Comparison of ENCODE assay signal across 8 mouse cellular contexts in genomic region chr3:145989576-145990081, GRCm38 (mm10). TPM values are rescaled to one million over a fixed set of nuclear protein-coding genes. Genes with fewer than 3 reads are reported as not detected.
A peak's percentile ranks its signal among the peaks of the same experiment; 100 is the strongest.
DNase-seq lines count a peak whose midpoint lies in the region; ATAC-seq lines count a peak whose summit lies in the region.

No protein-coding gene starts in this region.

- no peaks in the 10 kb centered on the region for H3K27me3 ChIP-seq in lung, embryonic 16.5 days (ENCODE audit: control insufficient read depth, insufficient read depth, low read depth, low read length)
- H3K27me3 ChIP-seq in embryonic facial prominence, embryonic 13.5 days = peaks cover 7% of the 10 kb centered on the region; the same call in 1 of the 2 replicates
- H3K27me3 ChIP-seq in limb, embryonic 12.5 days = peaks cover 23% of the 10 kb centered on the region
- no peaks in the 10 kb centered on the region for H3K27me3 ChIP-seq in splenic B cell, adult 2 months (ENCODE audit: control insufficient read depth, insufficient read depth, low read length, poor library complexity, severe bottlenecking)

- WGBS in lung, embryonic 16.5 days = 11% methylated on average over 11 of the region's 11 CpGs
- WGBS in embryonic facial prominence, embryonic 13.5 days = 4% methylated on average over 11 of the region's 11 CpGs
- WGBS in limb, embryonic 12.5 days = 3% methylated on average over 11 of the region's 11 CpGs

- H3K4me3 ChIP-seq in lung, embryonic 16.5 days (ENCODE audit: low read length) = peak overlapping the region; percentile 77
- H3K4me3 ChIP-seq in embryonic facial prominence, embryonic 13.5 days = peak overlapping the region; percentile 74
- peak overlapping the region; percentile 79 for H3K4me3 ChIP-seq in limb, embryonic 12.5 days (replicated peaks)

- DNase-seq in lung, adult 18-20 months = no peak
- DNase-seq in splenic B cell, adult 2 months (ENCODE audit: low read depth, low spot score) = peak; percentile 8
- DNase-seq in cerebellum, adult 11-12 months = no peak
- DNase-seq in urinary bladder, adult 2 months (ENCODE audit: low spot score) = no peak
- DNase-seq in T-cell, adult 2 months (ENCODE audit: low spot score) = no peak

- H3K36me3 ChIP-seq in lung, embryonic 16.5 days (ENCODE audit: control insufficient read depth, insufficient read depth, low read length) = no peaks in the 10 kb centered on the region
- H3K36me3 ChIP-seq in embryonic facial prominence, embryonic 13.5 days = no peaks in the 10 kb centered on the region; the same call in 1 of the 2 replicates
- H3K36me3 ChIP-seq in limb, embryonic 12.5 days = no peaks in the 10 kb centered on the region
- H3K36me3 ChIP-seq in splenic B cell, adult 2 months (ENCODE audit: control insufficient read depth, insufficient read depth, low read length, poor library complexity, severe bottlenecking) = no peaks in the 10 kb centered on the region

- peak overlapping the region; percentile 88 for H3K9ac ChIP-seq in lung, embryonic 16.5 days (ENCODE audit: low read length)
- H3K9ac ChIP-seq in embryonic facial prominence, embryonic 13.5 days = peak overlapping the region; percentile 85
- H3K9ac ChIP-seq in limb, embryonic 12.5 days (replicated peaks) = peak overlapping the region; percentile 85

- peak overlapping the region; percentile 80 for H3K4me2 ChIP-seq in lung, embryonic 16.5 days (ENCODE audit: low read depth, low read length)
- peak overlapping the region; percentile 87 for H3K4me2 ChIP-seq in embryonic facial prominence, embryonic 13.5 days
- H3K4me2 ChIP-seq in limb, embryonic 12.5 days = peak overlapping the region; percentile 90

- ATAC-seq in lung, embryonic 16.5 days (ENCODE audit: low read depth) = no peak
- no peak for ATAC-seq in embryonic facial prominence, embryonic 13.5 days (ENCODE audit: insufficient number of reproducible peaks, insufficient read depth, low FRiP score, low TSS enrichment, low read depth)
- no peak for ATAC-seq in limb, embryonic 12.5 days (ENCODE audit: insufficient number of reproducible peaks, insufficient read depth, low FRiP score, low TSS enrichment, low read depth)

- peaks cover 25% of the 10 kb centered on the region for H3K4me1 ChIP-seq in lung, embryonic 16.5 days (replicated peaks; ENCODE audit: control insufficient read depth, insufficient read depth, low read length)
- peaks cover 35% of the 10 kb centered on the region for H3K4me1 ChIP-seq in embryonic facial prominence, embryonic 13.5 days
- H3K4me1 ChIP-seq in limb, embryonic 12.5 days (replicated peaks) = peaks cover 25% of the 10 kb centered on the region

- H3K9me3 ChIP-seq in lung, embryonic 16.5 days (ENCODE audit: control insufficient read depth, low read length) = no peaks in the 10 kb centered on the region
- H3K9me3 ChIP-seq in embryonic facial prominence, embryonic 13.5 days = no peaks in the 10 kb centered on the region
- no peaks in the 10 kb centered on the region for H3K9me3 ChIP-seq in limb, embryonic 12.5 days

- no peak overlapping the region; the same call in 1 of the 2 replicates for H3K27ac ChIP-seq in lung, embryonic 16.5 days (ENCODE audit: low read length)
- no peak overlapping the region for H3K27ac ChIP-seq in embryonic facial prominence, embryonic 13.5 days
- no peak overlapping the region for H3K27ac ChIP-seq in limb, embryonic 12.5 days

RNA-seq across cellular contexts. Expression of gene Syde2, which starts 2.0 kb away (rescaled TPM):
- polyA plus RNA-seq in lung, embryonic 16.5 days (2015; fragmentation: Nextera tagmentation; extraction: Ambion mirVana) = 2.4 and 2.5 TPM in 2 replicates
- 1.8 and 2.1 TPM in 2 replicates for polyA plus RNA-seq in embryonic facial prominence, embryonic 13.5 days (2015; fragmentation: Nextera tagmentation; extraction: Ambion mirVana)
- polyA plus RNA-seq in limb, embryonic 12.5 days (2016; fragmentation: Nextera tagmentation; extraction: Ambion mirVana) = 2.5 and 3.3 TPM in 2 replicates
- polyA plus RNA-seq in urinary bladder, adult 2 months (2012; rRNA removed) = 9.9 and 10.9 TPM in 2 replicates

RNA-seq across cellular contexts. Expression of gene 2410004B18Rik, which starts 51.8 kb away (rescaled TPM):
- polyA plus RNA-seq in lung, embryonic 16.5 days (2015; fragmentation: Nextera tagmentation; extraction: Ambion mirVana) = 44.9 and 46.9 TPM in 2 replicates
- polyA plus RNA-seq in embryonic facial prominence, embryonic 13.5 days (2015; fragmentation: Nextera tagmentation; extraction: Ambion mirVana) = 50.7 and 61.1 TPM in 2 replicates
- polyA plus RNA-seq in limb, embryonic 12.5 days (2016; fragmentation: Nextera tagmentation; extraction: Ambion mirVana) = 47.4 and 55.2 TPM in 2 replicates
- polyA plus RNA-seq in urinary bladder, adult 2 months (2012; rRNA removed) = 18.9 and 23.1 TPM in 2 replicates
